Comparison of ENCODE assay signal across 22 mouse cellular contexts in the genomic region with DNA sequence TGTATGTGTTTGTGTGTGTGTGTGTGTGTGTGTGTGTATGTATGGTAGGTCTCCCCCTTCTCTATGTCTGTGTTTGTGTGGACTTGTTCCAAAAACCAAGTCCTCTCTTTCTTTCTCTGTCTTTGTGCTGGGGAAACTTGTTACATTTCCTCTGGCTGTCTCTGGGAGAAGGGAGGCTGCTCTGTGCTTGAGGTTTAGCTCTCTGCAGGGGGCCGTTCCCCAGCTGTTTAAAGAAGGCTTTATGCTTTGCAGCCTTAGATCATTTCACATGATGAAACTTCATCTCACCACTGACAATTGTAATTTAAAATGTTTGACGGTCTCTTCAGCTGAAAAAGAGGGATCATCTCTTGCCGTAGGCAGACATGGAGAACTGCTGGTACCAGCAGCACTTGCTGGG.
DNase-seq lines count a peak whose midpoint lies in the region; ATAC-seq and TF ChIP-seq lines count a peak whose summit lies in the region.
"Had no signal": no experiment of that assay in that cellular context is flagged by ENCODE, and none has a peak within 500 bp of the region (broad histone marks: within the 10 kb centered on the region; RNA-seq: fewer than 3 reads in every experiment).

No protein-coding gene starts in this region.

- peak; percentile 54; the same call in 1 of the 2 replicates for ATAC-seq in forebrain, postnatal 0 days
- ATAC-seq in forebrain, embryonic 12.5 days (ENCODE audit: low FRiP score): no peak
- ATAC-seq in midbrain, embryonic 11.5 days (ENCODE audit: low FRiP score): no peak
- ATAC-seq in embryonic facial prominence, embryonic 15.5 days (ENCODE audit: insufficient number of reproducible peaks, low FRiP score, low TSS enrichment, low read depth): no peak
- no peak for ATAC-seq in midbrain, embryonic 16.5 days
- ATAC-seq: intestine, embryonic 16.5 days had no signal

- H3K27me3 ChIP-seq in forebrain, postnatal 0 days (ENCODE audit: insufficient read depth, low read length): no peaks in the 10 kb centered on the region
- H3K27me3 ChIP-seq in forebrain, embryonic 12.5 days: no peaks in the 10 kb centered on the region
- no peaks in the 10 kb centered on the region for H3K27me3 ChIP-seq in midbrain, embryonic 11.5 days (ENCODE audit: control insufficient read depth, insufficient read depth, low read length)
- no peaks in the 10 kb centered on the region for H3K27me3 ChIP-seq in midbrain, embryonic 10.5 days (ENCODE audit: low read depth, poor library complexity, severe bottlenecking)
- H3K27me3 ChIP-seq in embryonic facial prominence, embryonic 15.5 days: no peaks in the 10 kb centered on the region
- no peaks in the 10 kb centered on the region for H3K27me3 ChIP-seq in midbrain, embryonic 16.5 days (ENCODE audit: control insufficient read depth, insufficient read depth, low read depth, low read length)
- H3K27me3 ChIP-seq: CH12.LX; embryonic facial prominence, embryonic 13.5 days; hindbrain, embryonic 15.5 days had no signal

- 38% methylated on average over 3 of the region's 3 CpGs for WGBS in forebrain, postnatal 0 days
- WGBS in forebrain, embryonic 12.5 days: 52% methylated on average over 3 of the region's 3 CpGs
- WGBS in midbrain, embryonic 11.5 days: 48% methylated on average over 3 of the region's 3 CpGs
- 56% methylated on average over 3 of the region's 3 CpGs for whole genome bisulfite sequencing in midbrain, embryonic 10.5 days
- 15% methylated on average over 3 of the region's 3 CpGs for WGBS in embryonic facial prominence, embryonic 15.5 days
- WGBS in midbrain, embryonic 16.5 days: 39% methylated on average over 3 of the region's 3 CpGs

- H3K4me1 ChIP-seq in forebrain, postnatal 0 days (ENCODE audit: insufficient read depth): peaks cover 8% of the 10 kb centered on the region; the same call in 1 of the 2 replicates
- peaks cover 8% of the 10 kb centered on the region; the same call in 1 of the 2 replicates for H3K4me1 ChIP-seq in forebrain, embryonic 12.5 days
- peaks cover 6% of the 10 kb centered on the region; the same call in 1 of the 2 replicates for H3K4me1 ChIP-seq in midbrain, embryonic 11.5 days (ENCODE audit: control insufficient read depth, insufficient read depth, low read length)
- peaks cover 15% of the 10 kb centered on the region for H3K4me1 ChIP-seq in midbrain, embryonic 10.5 days
- H3K4me1 ChIP-seq in embryonic facial prominence, embryonic 15.5 days: 0 out of 2 replicates have a peak, but pooled peaks cover 4% of the 10 kb centered on the region
- peaks cover 30% of the 10 kb centered on the region for H3K4me1 ChIP-seq in midbrain, embryonic 16.5 days (ENCODE audit: control insufficient read depth, insufficient read depth, low read length)
- H3K4me1 ChIP-seq: heart, embryonic 10.5 days had no signal

- H3K4me2 ChIP-seq in forebrain, postnatal 0 days (ENCODE audit: low read depth): no peak overlapping the region
- H3K4me2 ChIP-seq in forebrain, embryonic 12.5 days: no peak overlapping the region
- no peak overlapping the region for H3K4me2 ChIP-seq in midbrain, embryonic 11.5 days
- no peak overlapping the region for H3K4me2 ChIP-seq in embryonic facial prominence, embryonic 15.5 days (replicated peaks)
- no peak overlapping the region for H3K4me2 ChIP-seq in midbrain, embryonic 16.5 days (ENCODE audit: low read length)
- H3K4me2 ChIP-seq: embryonic facial prominence, embryonic 13.5 days; hindbrain, embryonic 15.5 days had no signal

- H3K9ac ChIP-seq in forebrain, postnatal 0 days: no peak overlapping the region
- H3K9ac ChIP-seq in forebrain, embryonic 12.5 days: no peak overlapping the region
- H3K9ac ChIP-seq in midbrain, embryonic 11.5 days (ENCODE audit: low read length): no peak overlapping the region
- H3K9ac ChIP-seq in embryonic facial prominence, embryonic 15.5 days: no peak overlapping the region
- H3K9ac ChIP-seq in midbrain, embryonic 16.5 days (ENCODE audit: low read depth, low read length): no peak overlapping the region
- H3K9ac ChIP-seq: embryonic facial prominence, embryonic 13.5 days; hindbrain, embryonic 15.5 days had no signal

- no peak for DNase-seq in forebrain, postnatal 0 days
- DNase-seq in midbrain, embryonic 11.5 days (ENCODE audit: low spot score, missing footprints): peak; percentile 31
- DNase-seq in midbrain, embryonic 10.5 days (ENCODE audit: low spot score): no peak
- no peak for DNase-seq in right cerebral cortex, adult 2 months (ENCODE audit: low spot score in 2 of 2)
- DNase-seq in adrenal gland, adult 2 months: no peak
- DNase-seq: adrenal gland, adult 8-10 months; adrenal gland, postnatal 36 days; cerebellum, adult 11 months; cerebellum, adult 8-10 months; cerebellum, postnatal 14 days; gastrocnemius, postnatal 36 days; heart, adult 18-20 months; heart, postnatal 14 days had no signal

- H3K9me3 ChIP-seq in forebrain, postnatal 0 days (ENCODE audit: low read length): no peaks in the 10 kb centered on the region
- no peaks in the 10 kb centered on the region for H3K9me3 ChIP-seq in forebrain, embryonic 12.5 days
- H3K9me3 ChIP-seq in midbrain, embryonic 11.5 days (ENCODE audit: control insufficient read depth, low read length): no peaks in the 10 kb centered on the region
- no peaks in the 10 kb centered on the region for H3K9me3 ChIP-seq in midbrain, embryonic 10.5 days (replicated peaks)
- H3K9me3 ChIP-seq in embryonic facial prominence, embryonic 15.5 days (replicated peaks): no peaks in the 10 kb centered on the region
- H3K9me3 ChIP-seq in midbrain, embryonic 16.5 days (replicated peaks; ENCODE audit: control insufficient read depth, low read length, poor library complexity, severe bottlenecking): no peaks in the 10 kb centered on the region
- H3K9me3 ChIP-seq: embryonic facial prominence, embryonic 13.5 days; heart, embryonic 10.5 days; hindbrain, embryonic 15.5 days had no signal

- H3K27ac ChIP-seq in forebrain, postnatal 0 days (ENCODE audit: low read depth, low read length): peak overlapping the region; percentile 40; the same call in 1 of the 2 replicates
- no peak overlapping the region for H3K27ac ChIP-seq in forebrain, embryonic 12.5 days
- no peak overlapping the region for H3K27ac ChIP-seq in midbrain, embryonic 11.5 days (ENCODE audit: low read depth, low read length)
- H3K27ac ChIP-seq in midbrain, embryonic 10.5 days (replicated peaks): no peak overlapping the region
- 0 out of 2 replicates have a peak overlapping the region, but pooled peaks have one; percentile 17 for H3K27ac ChIP-seq in embryonic facial prominence, embryonic 15.5 days (replicated peaks)
- peak overlapping the region; percentile 33; the same call in 1 of the 2 replicates for H3K27ac ChIP-seq in midbrain, embryonic 16.5 days (ENCODE audit: low read length)
- H3K27ac ChIP-seq: embryonic facial prominence, embryonic 13.5 days; heart, embryonic 10.5 days; hindbrain, embryonic 15.5 days had no signal

- H3K36me3 ChIP-seq in forebrain, postnatal 0 days (ENCODE audit: insufficient read depth): no peaks in the 10 kb centered on the region
- no peaks in the 10 kb centered on the region for H3K36me3 ChIP-seq in forebrain, embryonic 12.5 days (replicated peaks)
- no peaks in the 10 kb centered on the region for H3K36me3 ChIP-seq in midbrain, embryonic 11.5 days (ENCODE audit: control insufficient read depth, insufficient read depth, low read length)
- H3K36me3 ChIP-seq in midbrain, embryonic 10.5 days: no peaks in the 10 kb centered on the region
- H3K36me3 ChIP-seq in embryonic facial prominence, embryonic 15.5 days: no peaks in the 10 kb centered on the region
- no peaks in the 10 kb centered on the region for H3K36me3 ChIP-seq in midbrain, embryonic 16.5 days (ENCODE audit: control insufficient read depth, insufficient read depth, low read length)
- H3K36me3 ChIP-seq: embryonic facial prominence, embryonic 13.5 days; heart, embryonic 10.5 days; hindbrain, embryonic 15.5 days had no signal

- no peak overlapping the region for H3K4me3 ChIP-seq in forebrain, postnatal 0 days (ENCODE audit: low read depth, low read length)
- no peak overlapping the region for H3K4me3 ChIP-seq in forebrain, embryonic 12.5 days (replicated peaks)
- no peak overlapping the region for H3K4me3 ChIP-seq in midbrain, embryonic 11.5 days (ENCODE audit: low read depth, low read length)
- H3K4me3 ChIP-seq in midbrain, embryonic 10.5 days: no peak overlapping the region
- H3K4me3 ChIP-seq in embryonic facial prominence, embryonic 15.5 days (replicated peaks): no peak overlapping the region
- no peak overlapping the region for H3K4me3 ChIP-seq in midbrain, embryonic 16.5 days (ENCODE audit: low read depth, low read length)
- H3K4me3 ChIP-seq: embryonic facial prominence, embryonic 13.5 days; erythroblast, embryonic 14.5 days; heart, embryonic 10.5 days; hindbrain, embryonic 15.5 days had no signal

- no peak for TF ChIP-seq CTCF in forebrain, postnatal 0 days (IDR thresholded peaks at IDR 0.05; ENCODE audit: low read depth)

Comparison
In these comparisons a context has a peak if more than half of its experiments do, and no peak if none do; other contexts are left out.
1. H3K27ac ChIP-seq: peak in forebrain, postnatal 0 days (single experiment), embryonic facial prominence, embryonic 15.5 days (single experiment) and midbrain, embryonic 16.5 days (single experiment); none in forebrain, embryonic 12.5 days (single experiment), midbrain, embryonic 11.5 days (single experiment) and midbrain, embryonic 10.5 days (single experiment).